Mouse (Mus musculus) small intestine, adult 2 months (tissue): ENCODE data around the gene Tfe3.

Experiments used
- CTCF ChIP-seq: fragments of 200-500 bp; IDR thresholded peaks from 2 replicates; pipeline ENCODE4 v1.5.1; 2012; ENCODE audit warnings: low read depth, mild to moderate bottlenecking, control low read depth, inconsistent platforms, low read length, moderate library complexity, mixed read lengths; ENCODE audit not compliant: insufficient replicate concordance, insufficient read length; ENCODE audit errors: extremely low read depth
- POLR2A ChIP-seq: fragments of 200-500 bp; IDR thresholded peaks from 2 replicates; pipeline ENCODE4 v1.6.1; 2012; ENCODE audit warnings: low read depth, mild to moderate bottlenecking, control low read depth, inconsistent platforms, low read length, moderate library complexity

GRCm38 (mm10) chrX:7769302-7770017 lies 7.1 kb downstream of the Tfe3 start:
- TF ChIP-seq CTCF, result no peak
- no peak for TF ChIP-seq POLR2A
